Mouse (Mus musculus): Measurements from ENCODE around the gene Cfap100. TPM values are rescaled to one million over a fixed set of nuclear protein-coding genes. Genes with fewer than 3 reads are reported as not detected.

The Cfap100 gene
- polyA plus RNA-seq (2012; rRNA removed) = 0.03 and 0.05 TPM in 2 replicates

DNA sequence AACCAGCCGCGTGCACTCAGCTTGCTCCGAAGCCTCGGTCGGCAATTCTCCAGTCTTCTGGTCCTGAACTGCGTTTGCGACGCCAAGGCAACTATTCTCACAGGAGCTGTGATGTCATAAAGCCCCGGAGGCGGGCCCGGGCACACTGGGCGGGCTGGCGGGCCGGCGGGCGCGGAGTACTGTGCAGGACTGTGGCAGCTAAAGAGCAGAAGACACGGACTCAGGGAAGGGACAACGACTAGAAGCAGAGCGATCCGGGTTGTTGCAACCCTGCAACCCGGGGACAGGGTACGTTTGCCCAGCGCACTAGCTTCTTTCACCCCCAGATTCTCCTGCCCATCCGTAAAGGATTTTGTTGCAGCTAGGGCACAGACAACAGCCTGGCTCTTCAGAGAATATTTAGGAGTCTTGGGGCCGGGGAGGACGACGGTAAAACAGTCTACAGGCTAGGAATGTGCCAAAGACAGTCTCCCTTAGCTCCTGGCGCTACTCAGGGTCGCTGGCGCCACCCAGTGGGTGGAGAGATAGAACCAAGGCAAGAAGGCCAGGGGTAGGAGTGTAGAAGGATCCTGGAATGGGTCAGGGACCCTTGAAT is at the start of gene Cfap100:
Gene Cfap100 (minus strand): TSS at position 418 of the 595 bp plus-strand sequence.

DNA sequence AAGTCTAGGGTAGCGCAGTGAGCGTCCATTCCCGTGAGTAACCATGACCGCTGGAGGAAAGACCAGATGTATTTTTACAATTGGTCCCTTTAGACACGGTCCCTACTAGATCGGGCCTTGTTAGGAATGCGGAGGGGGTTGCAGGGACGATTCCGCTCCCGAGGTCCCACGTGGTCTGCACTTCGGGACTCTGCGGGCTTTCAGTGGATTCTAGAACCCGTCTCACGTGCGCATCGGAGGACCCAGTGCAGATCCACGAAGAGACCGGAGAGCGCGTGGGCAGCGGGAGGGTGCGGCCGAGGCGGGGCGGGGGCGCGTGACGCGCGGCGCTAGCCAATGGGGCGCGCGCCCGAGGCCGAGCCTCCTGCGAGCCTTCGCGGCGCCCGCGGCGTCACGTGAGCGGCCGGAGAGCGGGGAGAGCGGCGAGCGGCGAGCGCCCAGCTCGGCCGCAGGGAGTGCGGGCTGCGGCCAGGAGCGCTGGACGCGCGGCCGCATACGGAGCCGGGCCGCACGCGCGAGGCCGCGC is 33.6 kb upstream of the Cfap100 start, which contains the start of gene Klf15:
Gene Klf15 (plus strand): TSS at position 396 of the 526 bp plus-strand sequence.

DNA sequence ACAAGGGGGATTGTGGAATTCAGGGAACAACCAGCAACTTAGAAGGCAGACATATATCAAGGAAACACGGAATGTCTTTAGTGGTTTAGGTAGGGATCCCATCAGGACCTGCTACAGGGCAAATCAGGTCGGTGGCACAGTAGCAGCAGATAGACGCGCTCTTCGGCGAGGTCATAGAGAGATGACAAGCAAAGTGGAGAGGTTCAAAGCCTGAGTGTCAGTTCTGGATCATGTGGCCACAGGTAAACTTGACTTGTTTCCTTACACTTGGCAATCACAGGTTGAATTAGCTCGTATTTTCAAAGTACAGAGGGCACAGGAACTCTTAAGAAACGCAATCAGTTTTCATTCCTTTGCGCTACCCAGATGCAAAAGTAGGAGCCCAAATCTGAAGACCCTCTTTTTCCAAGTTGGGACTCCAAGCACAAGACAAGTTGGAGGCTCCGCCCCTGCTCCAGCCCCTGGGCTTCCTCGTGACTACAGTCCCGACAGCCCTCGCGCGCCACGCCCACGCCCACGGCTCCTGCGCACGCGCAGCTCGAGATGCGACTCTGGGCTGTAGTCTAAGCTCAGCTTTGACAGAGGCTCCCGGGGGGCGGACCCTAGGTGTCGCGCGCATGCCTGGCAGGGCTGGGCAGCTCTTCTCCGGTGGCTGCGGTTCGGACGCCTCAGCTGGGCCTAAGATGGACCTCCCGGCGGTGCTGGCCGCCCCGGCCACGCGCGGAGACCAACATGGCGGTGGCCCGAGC is 59.4 kb downstream of the Cfap100 start, which contains the start of gene Zxdc:
Gene Zxdc (plus strand): TSS at position 517 of the 749 bp plus-strand sequence.

Other genes starting within 250 kb of the Cfap100 start
- not detected in 2 replicates for gene V1ra8, start 226.0 kb downstream of the Cfap100 start, polyA plus RNA-seq (2012; rRNA removed)
- gene Vmn1r53, start 204.4 kb downstream of the Cfap100 start, polyA plus RNA-seq (2012; rRNA removed) = 0.02 TPM in 1 of 2 replicates, not detected in the other
- gene Vmn1r54, start 182.5 kb downstream of the Cfap100 start, polyA plus RNA-seq (2012; rRNA removed) = not detected in 2 replicates
- gene BC048671, start 127.6 kb downstream of the Cfap100 start, polyA plus RNA-seq (2012; rRNA removed) = not detected in 2 replicates
- gene Chst13, start 103.6 kb downstream of the Cfap100 start, polyA plus RNA-seq (2012; rRNA removed) = 8.1 and 9.9 TPM in 2 replicates
- 13.0 and 16.6 TPM in 2 replicates for gene Uroc1, start 95.5 kb downstream of the Cfap100 start, polyA plus RNA-seq (2012; rRNA removed)
- gene Zxdc, start 59.3 kb downstream of the Cfap100 start, polyA plus RNA-seq (2012; rRNA removed) = 2.9 and 3.4 TPM in 2 replicates
- gene Klf15, start 33.8 kb upstream of the Cfap100 start, polyA plus RNA-seq (2012; rRNA removed) = 6.5 and 7.0 TPM in 2 replicates
- gene Aldh1l1, start 57.6 kb upstream of the Cfap100 start, polyA plus RNA-seq (2012; rRNA removed) = 9.1 and 10.2 TPM in 2 replicates
- gene Slc41a3, start 175.9 kb upstream of the Cfap100 start, polyA plus RNA-seq (2012; rRNA removed) = 19.9 and 22.0 TPM in 2 replicates

All from liver, embryonic 14 days (tissue).